Mouse (Mus musculus) kidney, embryonic 14.5 days (tissue): ENCODE measurements around the gene Gstt2. TPM values are rescaled to one million over a fixed set of nuclear protein-coding genes. Genes with fewer than 3 reads are reported as not detected.
A peak's percentile ranks its signal among the peaks of the same experiment; 100 is the strongest.
"Not testable (repeated sequence)": the region's sequence is repeated elsewhere in the genome, so short reads cannot be mapped to it uniquely, and the experiment has no call there.

Experiments used
- ATAC-seq: fragments of 200-750 bp; cut with Nextera tagmentation; 2 replicates; pipeline ENCODE4 v1.8.0; 2017; ENCODE audit warnings: moderate number of reproducible peaks, mild to moderate bottlenecking, moderate TSS enrichment, moderate library complexity; ENCODE audit not compliant: low FRiP score, low TSS enrichment
- H3K27ac ChIP-seq: fragments of 300-500 bp; sonication (generic); 2 replicates; pipeline ENCODE4 v1.5.1; 2014; ENCODE audit warnings: low read depth, mild to moderate bottlenecking, low read length, moderate library complexity, mixed read lengths
- H3K27me3 ChIP-seq: fragments of 300-500 bp; sonication (generic); 2 replicates; pipeline ENCODE4 v1.6.1; 2014; ENCODE audit warnings: mild to moderate bottlenecking, low read length; ENCODE audit not compliant: control insufficient read depth, insufficient read depth
- H3K36me3 ChIP-seq: fragments of 300-500 bp; sonication (generic); 2 replicates; pipeline ENCODE4 v1.6.1; 2014; ENCODE audit warnings: low read length, mixed read lengths; ENCODE audit not compliant: control insufficient read depth, insufficient read depth
- H3K4me1 ChIP-seq: fragments of 300-500 bp; sonication (generic); 2 replicates; pipeline ENCODE4 v1.6.1; 2014; ENCODE audit warnings: low read length, mixed read lengths; ENCODE audit not compliant: control insufficient read depth, insufficient read depth
- H3K4me2 ChIP-seq: fragments of 300-500 bp; sonication (generic); replicated peaks from 2 replicates; pipeline ENCODE4 v1.6.1; 2014; ENCODE audit warnings: low read depth, mild to moderate bottlenecking, low read length
- H3K4me3 ChIP-seq: fragments of 300-500 bp; sonication (generic); 2 replicates; pipeline ENCODE4 v1.5.1; 2014; ENCODE audit warnings: mild to moderate bottlenecking, low read length
- H3K9ac ChIP-seq: fragments of 300-500 bp; sonication (generic); 2 replicates; pipeline ENCODE4 v1.6.1; 2014; ENCODE audit warnings: low read depth, mild to moderate bottlenecking, low read length, moderate library complexity
- H3K9me3 ChIP-seq: fragments of 300-500 bp; sonication (generic); 2 replicates; pipeline ENCODE4 v1.6.1; 2016; ENCODE audit warnings: low read length; ENCODE audit not compliant: control insufficient read depth
- WGBS: fragments of 180-500 bp; shearing (Covaris S2); extraction: QIAGEN DNeasy Blood & Tissue Kit; methylation state at CpG from one replicate; pipeline ENCODE4 v1.1.7; 2014; 5-methylcytosine and 5-hydroxymethylcytosine counted together
- polyA plus RNA-seq: library from polyadenylated mRNA; unstranded; fragments of >200 nt; fragmentation: Nextera tagmentation; extraction: Ambion mirVana; gene quantifications from 2 replicates; pipeline ENCODE4 v1.2.1, GENCODE M21; 2014

The Gstt2 gene
- polyA plus RNA-seq, 1 experiment from 2014 or later, result 28.2 TPM

DNA sequence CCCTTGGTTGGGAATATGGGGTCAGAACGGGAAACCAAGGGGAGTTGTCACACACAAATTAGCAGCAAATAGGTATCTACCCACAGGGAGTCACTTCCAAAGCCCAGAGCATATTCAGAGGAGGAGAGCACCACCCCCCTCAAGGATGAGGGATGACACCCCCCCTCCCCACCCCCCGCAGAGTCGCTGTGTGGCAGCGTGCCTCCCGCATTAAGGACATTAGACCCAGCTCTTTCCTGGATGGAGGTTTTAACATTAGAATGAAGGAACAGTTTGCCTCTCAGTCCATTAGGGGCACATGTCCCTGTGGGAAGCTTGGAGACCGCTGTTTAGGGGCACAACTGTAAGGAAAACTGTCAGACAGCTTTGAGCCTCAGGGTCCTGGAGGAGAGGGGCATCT lies 13.9 kb upstream of the Gstt2 start:
- no peak for ATAC-seq
- H3K9me3 ChIP-seq, result no peaks in the 10 kb centered on the region
- H3K9ac ChIP-seq, result no peak overlapping the region
- H3K4me1 ChIP-seq, result no peaks in the 10 kb centered on the region
- H3K36me3 ChIP-seq, result no peaks in the 10 kb centered on the region
- no peak overlapping the region for H3K27ac ChIP-seq
- no peak overlapping the region for H3K4me3 ChIP-seq
- 2% methylated on average over 6 of the region's 6 CpGs for WGBS
- H3K27me3 ChIP-seq, result no peaks in the 10 kb centered on the region
- H3K4me2 ChIP-seq, result no peak overlapping the region

DNA sequence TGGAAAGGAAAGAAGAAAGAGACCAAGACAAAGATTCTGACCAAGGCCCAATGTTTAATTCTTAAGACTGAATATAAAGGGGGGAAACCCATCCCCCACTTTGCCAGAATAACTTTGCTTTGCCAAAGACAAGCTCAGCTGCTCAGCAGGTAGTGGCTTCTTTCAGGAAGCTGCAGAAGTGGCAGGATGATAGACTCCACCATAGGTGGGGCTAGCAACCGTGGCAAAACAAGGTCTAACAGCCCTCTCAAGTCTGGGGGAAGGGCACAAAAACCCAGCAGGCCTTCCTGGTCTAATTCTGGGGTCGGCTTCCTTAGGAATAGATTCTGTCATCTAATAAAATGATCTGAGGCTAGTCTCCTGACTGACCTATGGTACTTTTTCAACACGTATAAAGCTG lies 11.2 kb upstream of the Gstt2 start:
- H3K36me3 ChIP-seq, result no peaks in the 10 kb centered on the region
- H3K4me2 ChIP-seq, result no peak overlapping the region
- H3K9ac ChIP-seq, result no peak overlapping the region
- no peaks in the 10 kb centered on the region for H3K9me3 ChIP-seq
- no peak overlapping the region for H3K4me3 ChIP-seq
- no peak overlapping the region for H3K27ac ChIP-seq
- H3K27me3 ChIP-seq, result no peaks in the 10 kb centered on the region
- ATAC-seq, result no peak
- 25% methylated on average over 3 of the region's 3 CpGs for WGBS
- H3K4me1 ChIP-seq, result no peaks in the 10 kb centered on the region

DNA sequence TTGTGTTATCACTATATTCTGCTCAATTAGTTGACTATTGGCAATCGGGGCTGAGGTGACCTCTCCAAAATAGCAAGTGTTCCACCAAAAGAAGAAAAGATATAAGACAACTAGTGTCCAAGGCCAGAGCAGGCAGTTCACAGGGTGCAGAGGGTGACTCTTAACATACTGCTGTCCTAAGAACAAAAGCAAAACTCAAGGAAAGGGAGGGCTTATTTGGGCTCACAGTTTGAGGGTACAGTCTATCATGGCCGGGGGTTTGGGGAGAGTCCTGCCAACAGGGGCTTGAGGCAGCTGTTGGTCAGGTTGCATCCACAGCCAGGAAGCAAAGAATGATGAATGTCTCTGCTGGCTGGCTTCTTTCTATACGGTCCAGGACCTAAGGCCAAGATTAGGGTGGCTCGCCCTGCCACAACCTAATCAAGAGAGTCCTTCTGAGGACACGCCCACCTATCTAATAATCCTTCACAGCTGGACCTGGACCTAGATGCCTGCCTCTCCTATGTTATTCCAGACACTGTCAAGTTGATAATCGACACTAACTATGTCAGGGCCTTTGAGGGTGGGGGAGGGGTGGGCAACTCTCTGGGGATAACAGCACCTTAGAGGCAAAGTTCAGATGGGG lies 8.2 kb upstream of the Gstt2 start:
- Histone ChIP-seq H3K36me3 (no peaks in the 10 kb centered on the region), H3K9ac (no peak overlapping the region), H3K27me3 (no peaks in the 10 kb centered on the region), H3K27ac (no peak overlapping the region), H3K9me3 (no peaks in the 10 kb centered on the region), H3K4me3 (no peak overlapping the region), H3K4me2 (no peak overlapping the region), H3K4me1 (no peaks in the 10 kb centered on the region)
- 75% methylated on average over 6 of the region's 6 CpGs for WGBS
- no peak for ATAC-seq

DNA sequence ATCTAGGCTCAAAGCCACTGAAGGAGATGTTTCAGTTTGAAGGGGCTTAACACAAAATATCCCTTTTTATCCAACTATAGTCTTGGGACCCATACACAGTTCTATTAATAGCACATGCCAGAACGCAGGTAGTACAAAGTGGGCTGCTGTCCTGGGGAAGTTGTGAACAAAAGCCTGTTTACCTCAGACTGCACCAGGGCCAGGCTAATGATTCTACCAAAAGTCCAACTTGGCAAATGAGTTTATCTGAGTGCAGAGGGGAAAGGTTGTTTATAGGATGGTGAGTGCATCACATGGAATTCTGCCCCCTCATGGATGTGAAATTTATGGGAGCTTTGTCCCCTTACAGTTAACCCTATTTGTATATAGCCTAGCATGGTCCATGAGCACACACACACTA lies 7.6 kb upstream of the Gstt2 start:
- Histone ChIP-seq H3K4me1 (no peaks in the 10 kb centered on the region), H3K9me3 (no peaks in the 10 kb centered on the region), H3K27ac (no peak overlapping the region), H3K36me3 (no peaks in the 10 kb centered on the region), H3K4me3 (no peak overlapping the region), H3K9ac (no peak overlapping the region), H3K4me2 (no peak overlapping the region), H3K27me3 (no peaks in the 10 kb centered on the region)
- ATAC-seq, result no peak
- 79% methylated on average over 1 of the region's 1 CpGs for WGBS

DNA sequence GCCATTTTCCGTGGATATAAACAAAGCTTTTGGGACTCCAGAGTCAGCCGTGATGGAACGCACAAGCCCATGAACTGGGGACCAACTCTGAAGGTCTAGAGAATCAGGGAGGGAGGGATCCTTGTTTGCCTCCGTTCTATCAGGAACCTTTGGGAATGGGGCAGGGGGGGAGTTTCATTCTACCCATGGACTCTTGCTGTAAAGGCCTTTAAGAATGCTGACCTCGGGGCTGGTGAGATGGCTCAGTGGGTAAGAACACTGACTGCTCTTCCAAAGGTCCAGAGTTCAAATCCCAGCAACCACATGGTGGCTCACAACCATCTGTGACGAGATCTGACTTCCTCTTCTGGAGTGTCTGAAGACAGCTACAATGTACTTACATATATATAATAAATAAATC lies 6.7 kb upstream of the Gstt2 start:
- not testable (repeated sequence) for ATAC-seq, H3K9me3 ChIP-seq, H3K27ac ChIP-seq, H3K9ac ChIP-seq, H3K27me3 ChIP-seq, H3K36me3 ChIP-seq, H3K4me3 ChIP-seq, H3K4me1 ChIP-seq, H3K4me2 ChIP-seq
- WGBS, result 83% methylated on average over 6 of the region's 6 CpGs

DNA sequence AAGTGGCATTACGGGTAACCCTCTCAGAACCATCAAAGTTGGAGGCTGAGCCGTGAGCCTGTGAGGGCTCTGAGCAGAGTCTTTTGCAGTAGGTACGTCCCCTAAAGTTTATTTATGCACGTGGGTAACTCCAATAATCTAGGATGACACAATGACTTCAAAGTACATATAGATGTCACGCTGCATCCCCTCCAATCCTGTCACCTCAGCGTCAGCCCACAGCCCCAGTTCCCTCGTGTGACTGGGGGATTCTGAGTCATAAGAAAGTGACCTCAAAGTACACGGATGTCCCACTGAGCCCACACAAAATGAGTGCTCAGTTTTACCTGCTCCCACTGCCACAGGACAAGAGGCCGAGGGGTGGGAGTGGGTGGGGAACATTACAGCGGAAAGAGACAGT lies 1.9 kb upstream of the Gstt2 start:
- WGBS, result 84% methylated on average over 10 of the region's 10 CpGs
- Histone ChIP-seq H3K9ac (no peak overlapping the region), H3K36me3 (no peaks in the 10 kb centered on the region), H3K27ac (no peak overlapping the region), H3K4me3 (no peak overlapping the region), H3K4me2 (no peak overlapping the region), H3K27me3 (no peaks in the 10 kb centered on the region; the same call in 1 of the 2 replicates), H3K9me3 (no peaks in the 10 kb centered on the region), H3K4me1 (peaks cover 14% of the 10 kb centered on the region; the same call in 1 of the 2 replicates)
- no peak for ATAC-seq

DNA sequence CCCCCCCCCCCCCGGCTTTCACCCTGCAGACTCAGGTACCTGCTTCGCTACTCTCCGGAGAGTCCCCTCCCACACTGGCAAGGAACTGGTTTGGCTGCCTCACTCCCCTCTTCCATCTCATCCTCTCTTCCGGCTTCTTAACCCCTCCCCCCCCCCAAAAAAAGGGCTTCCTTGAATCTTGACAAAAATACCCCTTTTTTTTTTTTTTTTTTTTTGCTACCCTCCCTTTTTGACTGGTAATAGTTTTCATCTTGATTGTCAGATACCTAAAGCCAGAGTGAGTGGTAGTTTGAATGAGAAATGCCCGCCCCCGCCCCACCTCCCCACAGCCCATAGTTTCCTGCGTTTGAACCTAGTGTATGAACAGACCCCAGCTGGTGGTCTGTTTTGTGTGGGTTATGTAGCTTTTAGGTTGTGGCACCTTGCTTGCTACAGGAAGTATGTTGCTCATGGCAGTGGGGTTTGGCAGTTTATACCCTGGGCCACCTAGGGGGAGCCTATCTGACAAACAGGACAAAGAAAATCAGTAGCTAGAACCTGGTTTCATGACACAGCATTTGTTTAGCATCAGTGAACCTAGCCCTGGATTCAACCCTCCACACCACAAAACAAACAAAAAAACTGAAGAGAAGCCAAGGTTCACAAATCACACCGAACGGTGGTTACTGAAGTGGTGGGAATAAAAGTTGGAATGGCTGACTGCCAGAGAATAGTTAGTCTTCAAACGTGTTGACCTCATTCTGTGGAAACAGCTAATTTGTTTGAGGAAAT lies 1.3 kb downstream of the Gstt2 start:
- H3K4me2 ChIP-seq, result peak overlapping the region; percentile 69
- no peaks in the 10 kb centered on the region for H3K9me3 ChIP-seq
- ATAC-seq, result no peak
- no peak overlapping the region; the same call in 1 of the 2 replicates for H3K9ac ChIP-seq
- peak overlapping the region; percentile 42; the same call in 1 of the 2 replicates for H3K27ac ChIP-seq
- 18% methylated on average over 9 of the region's 10 CpGs for WGBS
- peak overlapping the region; percentile 43; the same call in 1 of the 2 replicates for H3K4me3 ChIP-seq
- H3K27me3 ChIP-seq, result no peaks in the 10 kb centered on the region; the same call in 1 of the 2 replicates
- peaks cover 19% of the 10 kb centered on the region; the same call in 1 of the 2 replicates for H3K4me1 ChIP-seq
- no peaks in the 10 kb centered on the region for H3K36me3 ChIP-seq

DNA sequence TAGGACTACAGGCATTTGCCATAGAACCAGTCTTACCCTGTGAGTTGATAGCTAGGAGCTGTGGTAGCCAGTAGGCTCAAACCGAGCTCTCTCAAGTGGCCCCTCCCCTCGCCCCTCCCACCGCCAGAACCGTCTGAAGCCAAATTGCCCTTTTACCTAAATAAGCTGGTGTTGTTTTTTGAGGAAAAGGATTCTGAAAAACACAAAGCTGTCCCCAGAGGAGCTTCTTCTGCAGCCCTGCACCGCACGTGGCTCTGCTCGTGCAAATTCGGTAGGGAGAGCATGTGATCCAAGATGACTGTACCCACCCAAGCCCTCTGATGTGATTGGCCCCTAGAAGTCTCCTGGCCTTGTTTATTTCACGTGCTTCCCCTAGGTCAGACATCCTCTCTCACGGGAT lies 1.9 kb downstream of the Gstt2 start:
- Histone ChIP-seq H3K36me3 (no peaks in the 10 kb centered on the region), H3K9ac (no peak overlapping the region), H3K4me2 (peak overlapping the region; percentile 69), H3K4me1 (peaks cover 19% of the 10 kb centered on the region; the same call in 1 of the 2 replicates), H3K9me3 (no peaks in the 10 kb centered on the region), H3K4me3 (peak overlapping the region; percentile 43; the same call in 1 of the 2 replicates), H3K27ac (no peak overlapping the region), H3K27me3 (no peaks in the 10 kb centered on the region; the same call in 1 of the 2 replicates)
- ATAC-seq, result 0 out of 2 replicates have a peak, but pooled peaks have one; percentile 9
- 1% methylated on average over 10 of the region's 10 CpGs for WGBS

DNA sequence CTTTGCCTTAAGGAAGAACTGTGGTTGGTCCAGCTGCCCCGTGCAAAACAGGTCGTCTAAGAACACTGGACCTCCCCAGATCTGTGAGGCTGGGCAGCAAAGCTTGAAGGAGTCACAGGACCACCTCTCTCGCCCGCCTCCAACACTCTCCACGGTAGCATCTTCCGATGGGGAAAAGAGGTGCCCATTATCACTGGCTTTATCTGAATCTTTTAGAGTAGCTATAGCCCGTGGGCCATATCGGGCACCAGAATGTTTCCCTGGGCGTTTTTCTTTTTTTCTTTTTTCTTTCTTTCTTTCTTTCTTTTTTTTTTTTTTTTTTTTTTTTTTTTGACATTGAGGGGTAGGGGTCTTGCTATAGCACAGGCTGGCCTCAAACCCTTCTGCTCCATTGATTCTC lies 2.5 kb downstream of the Gstt2 start:
- peaks cover 19% of the 10 kb centered on the region; the same call in 1 of the 2 replicates for H3K4me1 ChIP-seq
- H3K27me3 ChIP-seq, result no peaks in the 10 kb centered on the region; the same call in 1 of the 2 replicates
- 13% methylated on average over 9 of the region's 9 CpGs for WGBS
- H3K4me3 ChIP-seq, result peak overlapping the region; percentile 43
- H3K27ac ChIP-seq, result peak overlapping the region; percentile 55; the same call in 1 of the 2 replicates
- H3K9ac ChIP-seq, result peak overlapping the region; percentile 53; the same call in 1 of the 2 replicates
- H3K4me2 ChIP-seq, result peak overlapping the region; percentile 69
- no peak for ATAC-seq
- no peaks in the 10 kb centered on the region for H3K36me3 ChIP-seq
- no peaks in the 10 kb centered on the region for H3K9me3 ChIP-seq
